Mouse (Mus musculus): Measurements from ENCODE around the gene Tpm1. TPM values are rescaled to one million over a fixed set of nuclear protein-coding genes. Genes with fewer than 3 reads are reported as not detected.

Tpm1 gene
- polyA plus RNA-seq, 1 experiment from 2014 or later, result 1,264 TPM

DNA sequence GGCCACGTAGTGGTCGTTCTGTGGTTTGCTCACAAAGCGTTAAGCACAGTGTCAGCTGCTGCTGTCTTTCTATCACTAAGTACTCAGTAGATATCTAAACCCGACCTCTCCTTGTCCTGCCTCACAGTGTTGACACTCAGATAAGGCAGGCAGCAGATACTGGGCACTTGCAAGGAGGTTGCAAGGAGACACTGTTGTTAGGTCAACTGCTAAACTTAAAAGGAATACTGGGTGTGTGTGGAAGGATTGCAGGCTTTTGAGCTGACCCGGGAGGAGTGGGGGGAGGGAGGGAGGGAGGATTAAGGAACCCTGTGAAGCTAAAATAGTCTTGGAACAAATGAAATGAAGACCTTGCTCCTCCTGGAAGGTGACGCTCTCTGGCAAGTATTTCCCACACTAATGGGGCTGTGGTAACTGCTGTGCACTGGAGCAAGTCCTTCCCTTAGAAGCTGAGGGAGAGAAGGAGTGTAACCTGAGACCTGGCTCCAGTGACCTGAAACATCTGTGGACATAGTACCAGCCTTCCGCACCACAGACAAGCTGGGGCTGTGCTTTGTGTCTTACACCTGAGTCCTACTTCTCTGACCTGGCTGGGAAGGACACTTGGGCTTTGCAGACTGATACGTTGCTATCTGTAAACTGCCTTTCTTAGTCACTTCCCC is 28.6 kb upstream of the Tpm1 start:
- Histone ChIP-seq H3K27ac (replicated peaks; ENCODE audit: low read depth, low read length) (peak overlapping the region; percentile 15; the same call in 1 of the 2 replicates), H3K4me1 (ENCODE audit: control insufficient read depth, insufficient read depth, low read length) (peaks cover 27% of the 10 kb centered on the region), H3K9me3 (ENCODE audit: control insufficient read depth, low read length) (no peaks in the 10 kb centered on the region), H3K4me2 (ENCODE audit: low read depth, low read length) (no peak overlapping the region), H3K27me3 (replicated peaks; ENCODE audit: control insufficient read depth, insufficient read depth, low read length) (no peaks in the 10 kb centered on the region), H3K36me3 (ENCODE audit: control insufficient read depth, insufficient read depth, low read length) (no peaks in the 10 kb centered on the region), H3K9ac (ENCODE audit: low read depth, low read length) (no peak overlapping the region), H3K4me3 (ENCODE audit: low read depth, low read length) (no peak overlapping the region)
- DNase-seq (ENCODE audit: low spot score) (peak; percentile 50), ATAC-seq (ENCODE audit: low read depth) (peak; percentile 67; the same call in 1 of the 2 replicates)
- WGBS, result 23% methylated on average over 8 of the region's 8 CpGs

DNA sequence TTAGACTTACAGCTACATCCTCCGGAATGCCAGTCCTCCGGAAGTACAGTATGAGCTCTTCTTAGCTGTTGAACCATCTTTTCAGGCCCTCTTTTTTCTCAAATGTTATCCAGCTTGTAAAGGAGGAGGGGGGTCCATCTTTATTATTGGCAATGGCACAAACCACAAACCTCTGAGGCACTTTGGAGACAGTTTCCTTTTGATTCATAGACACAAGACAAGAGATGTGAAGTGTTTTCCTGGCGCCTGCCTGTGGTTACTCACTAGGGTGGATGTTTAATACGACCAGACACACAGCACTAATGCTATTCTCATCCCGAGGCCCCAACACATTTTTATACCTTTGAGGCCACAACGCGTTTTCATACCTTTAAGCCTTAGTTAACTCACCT is 28.1 kb upstream of the Tpm1 start:
- H3K9ac ChIP-seq (ENCODE audit: low read depth, low read length), result no peak overlapping the region
- no peaks in the 10 kb centered on the region for H3K27me3 ChIP-seq (replicated peaks; ENCODE audit: control insufficient read depth, insufficient read depth, low read length)
- H3K4me1 ChIP-seq (ENCODE audit: control insufficient read depth, insufficient read depth, low read length), result peaks cover 26% of the 10 kb centered on the region
- ATAC-seq (ENCODE audit: low read depth), result no peak
- DNase-seq (ENCODE audit: low spot score), result peak; percentile 22
- H3K36me3 ChIP-seq (ENCODE audit: control insufficient read depth, insufficient read depth, low read length), result no peaks in the 10 kb centered on the region
- H3K4me2 ChIP-seq (ENCODE audit: low read depth, low read length), result no peak overlapping the region
- H3K9me3 ChIP-seq (ENCODE audit: control insufficient read depth, low read length), result no peaks in the 10 kb centered on the region
- 56% methylated on average over 7 of the region's 7 CpGs for WGBS
- no peak overlapping the region for H3K4me3 ChIP-seq (ENCODE audit: low read depth, low read length)
- no peak overlapping the region; the same call in 1 of the 2 replicates for H3K27ac ChIP-seq (replicated peaks; ENCODE audit: low read depth, low read length)

- H3K36me3 ChIP-seq (ENCODE audit: control insufficient read depth, insufficient read depth, low read length), result no peaks in the 10 kb centered on the region
- H3K27ac ChIP-seq (replicated peaks; ENCODE audit: low read depth, low read length), result peak overlapping the region; percentile 28; the same call in 1 of the 2 replicates
- WGBS, result 46% methylated on average over 2 of the region's 2 CpGs
- H3K4me3 ChIP-seq (ENCODE audit: low read depth, low read length), result no peak overlapping the region
- no peaks in the 10 kb centered on the region for H3K27me3 ChIP-seq (replicated peaks; ENCODE audit: control insufficient read depth, insufficient read depth, low read length)
- H3K9ac ChIP-seq (ENCODE audit: low read depth, low read length), result no peak overlapping the region
- no peaks in the 10 kb centered on the region for H3K9me3 ChIP-seq (ENCODE audit: control insufficient read depth, low read length)
- ATAC-seq (ENCODE audit: low read depth) (no peak), DNase-seq (ENCODE audit: low spot score) (no peak)
- peaks cover 10% of the 10 kb centered on the region for H3K4me1 ChIP-seq (ENCODE audit: control insufficient read depth, insufficient read depth, low read length)
- H3K4me2 ChIP-seq (ENCODE audit: low read depth, low read length), result no peak overlapping the region
These were observed 23.0 kb upstream of the Tpm1 start for GRCm38 (mm10) chr9:67072182-67072581.

- Histone ChIP-seq H3K27ac (replicated peaks; ENCODE audit: low read depth, low read length) (peak overlapping the region; percentile 81), H3K9ac (ENCODE audit: low read depth, low read length) (peak overlapping the region; percentile 38; the same call in 1 of the 2 replicates), H3K4me1 (ENCODE audit: control insufficient read depth, insufficient read depth, low read length) (peaks cover 9% of the 10 kb centered on the region), H3K4me3 (ENCODE audit: low read depth, low read length) (no peak overlapping the region), H3K9me3 (ENCODE audit: control insufficient read depth, low read length) (no peaks in the 10 kb centered on the region), H3K27me3 (replicated peaks; ENCODE audit: control insufficient read depth, insufficient read depth, low read length) (no peaks in the 10 kb centered on the region), H3K4me2 (ENCODE audit: low read depth, low read length) (no peak overlapping the region), H3K36me3 (ENCODE audit: control insufficient read depth, insufficient read depth, low read length) (no peaks in the 10 kb centered on the region)
- DNase-seq (ENCODE audit: low spot score) (peak; percentile 88), ATAC-seq (ENCODE audit: low read depth) (peak; percentile 82)
- WGBS, result 16% methylated on average over 7 of the region's 7 CpGs
These were observed 22.4 kb upstream of the Tpm1 start for GRCm38 (mm10) chr9:67071596-67071995.

- no peak overlapping the region for H3K9ac ChIP-seq (ENCODE audit: low read depth, low read length)
- DNase-seq (ENCODE audit: low spot score) (no peak), ATAC-seq (ENCODE audit: low read depth) (peak; percentile 75)
- H3K4me1 ChIP-seq (ENCODE audit: control insufficient read depth, insufficient read depth, low read length), result peaks cover 9% of the 10 kb centered on the region
- no peaks in the 10 kb centered on the region for H3K36me3 ChIP-seq (ENCODE audit: control insufficient read depth, insufficient read depth, low read length)
- H3K4me3 ChIP-seq (ENCODE audit: low read depth, low read length), result no peak overlapping the region
- no peaks in the 10 kb centered on the region for H3K27me3 ChIP-seq (replicated peaks; ENCODE audit: control insufficient read depth, insufficient read depth, low read length)
- peak overlapping the region; percentile 81 for H3K27ac ChIP-seq (replicated peaks; ENCODE audit: low read depth, low read length)
- no peaks in the 10 kb centered on the region for H3K9me3 ChIP-seq (ENCODE audit: control insufficient read depth, low read length)
- WGBS, result 24% methylated on average over 6 of the region's 6 CpGs
- H3K4me2 ChIP-seq (ENCODE audit: low read depth, low read length), result no peak overlapping the region
These were observed 21.9 kb upstream of the Tpm1 start for GRCm38 (mm10) chr9:67071103-67071502.

DNA sequence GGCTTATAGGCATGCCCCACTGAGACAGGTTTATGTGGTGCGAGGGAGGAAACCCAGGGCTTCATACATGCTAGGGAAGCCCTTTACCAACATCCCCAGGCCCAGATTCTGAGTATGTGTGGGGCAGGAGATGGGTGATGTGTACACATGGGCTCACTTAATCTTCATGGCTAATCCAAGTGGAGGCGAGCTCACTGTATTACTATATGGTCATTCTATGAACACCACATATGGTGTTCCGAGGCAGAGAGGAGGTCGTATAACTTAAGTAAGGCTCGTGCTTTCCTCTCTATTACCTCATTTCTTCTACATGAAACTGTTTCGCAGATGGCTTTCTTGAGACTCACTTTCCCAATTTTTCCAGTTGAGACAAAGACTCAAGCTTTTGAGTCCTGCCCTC is 17.4 kb upstream of the Tpm1 start:
- H3K4me1 ChIP-seq (ENCODE audit: control insufficient read depth, insufficient read depth, low read length), result peaks cover 6% of the 10 kb centered on the region
- no peak overlapping the region for H3K4me3 ChIP-seq (ENCODE audit: low read depth, low read length)
- H3K27me3 ChIP-seq (replicated peaks; ENCODE audit: control insufficient read depth, insufficient read depth, low read length), result no peaks in the 10 kb centered on the region
- WGBS, result 86% methylated on average over 6 of the region's 6 CpGs
- H3K27ac ChIP-seq (replicated peaks; ENCODE audit: low read depth, low read length), result no peak overlapping the region
- no peaks in the 10 kb centered on the region for H3K9me3 ChIP-seq (ENCODE audit: control insufficient read depth, low read length)
- H3K36me3 ChIP-seq (ENCODE audit: control insufficient read depth, insufficient read depth, low read length), result no peaks in the 10 kb centered on the region
- DNase-seq (ENCODE audit: low spot score) (no peak), ATAC-seq (ENCODE audit: low read depth) (no peak)
- no peak overlapping the region for H3K9ac ChIP-seq (ENCODE audit: low read depth, low read length)
- H3K4me2 ChIP-seq (ENCODE audit: low read depth, low read length), result no peak overlapping the region

DNA sequence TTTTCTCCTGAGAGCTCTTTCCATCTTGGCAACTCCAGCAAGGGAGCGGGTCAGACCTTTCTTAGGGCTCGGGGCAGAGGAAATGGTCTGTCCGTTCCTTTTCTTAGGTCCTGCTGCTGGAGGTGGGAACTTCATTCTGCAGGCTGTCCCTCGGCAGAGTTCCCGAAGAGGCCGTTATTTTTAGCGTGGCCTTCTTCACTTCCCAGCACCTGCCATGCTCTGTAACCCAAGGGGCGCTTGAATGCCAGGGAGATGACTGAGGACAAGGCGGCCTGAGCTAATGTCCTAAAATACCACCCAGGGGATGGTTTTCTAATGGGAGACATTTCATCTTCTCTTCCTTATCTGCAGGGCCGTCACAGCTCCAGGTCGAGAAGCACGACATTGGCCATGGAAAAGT is 10.5 kb upstream of the Tpm1 start:
- no peak overlapping the region for H3K4me3 ChIP-seq (ENCODE audit: low read depth, low read length)
- ATAC-seq (ENCODE audit: low read depth), result no peak
- H3K27ac ChIP-seq (replicated peaks; ENCODE audit: low read depth, low read length), result no peak overlapping the region
- H3K36me3 ChIP-seq (ENCODE audit: control insufficient read depth, insufficient read depth, low read length), result no peaks in the 10 kb centered on the region
- H3K9ac ChIP-seq (ENCODE audit: low read depth, low read length), result no peak overlapping the region
- H3K27me3 ChIP-seq (replicated peaks; ENCODE audit: control insufficient read depth, insufficient read depth, low read length), result no peaks in the 10 kb centered on the region
- H3K9me3 ChIP-seq (ENCODE audit: control insufficient read depth, low read length), result no peaks in the 10 kb centered on the region
- H3K4me2 ChIP-seq (ENCODE audit: low read depth, low read length), result no peak overlapping the region
- 82% methylated on average over 12 of the region's 12 CpGs for WGBS
- peaks cover 3% of the 10 kb centered on the region; the same call in 1 of the 2 replicates for H3K4me1 ChIP-seq (ENCODE audit: control insufficient read depth, insufficient read depth, low read length)
- DNase-seq (ENCODE audit: low spot score), result no peak

DNA sequence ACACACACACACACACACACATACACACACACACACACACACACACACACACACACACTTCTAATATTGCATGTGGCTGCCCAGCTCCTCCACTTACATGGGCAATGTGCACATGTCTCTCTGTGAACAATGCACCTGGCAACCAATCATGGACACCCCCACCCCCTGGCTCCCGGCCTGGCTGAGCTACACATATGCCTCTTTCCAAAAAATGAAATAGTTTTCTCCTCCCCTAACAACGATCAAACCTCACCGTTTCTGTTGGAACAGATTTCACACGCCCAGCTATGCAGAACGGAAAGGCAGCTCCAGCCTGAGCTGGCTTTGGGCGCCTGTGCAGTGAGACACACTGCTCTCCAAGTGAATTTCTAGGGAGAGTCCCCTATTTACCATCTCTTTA is 9.2 kb upstream of the Tpm1 start:
- Histone ChIP-seq H3K4me2 (ENCODE audit: low read depth, low read length) (no peak overlapping the region), H3K4me3 (ENCODE audit: low read depth, low read length) (no peak overlapping the region), H3K27ac (replicated peaks; ENCODE audit: low read depth, low read length) (peak overlapping the region; percentile 58; the same call in 1 of the 2 replicates), H3K36me3 (ENCODE audit: control insufficient read depth, insufficient read depth, low read length) (no peaks in the 10 kb centered on the region), H3K4me1 (ENCODE audit: control insufficient read depth, insufficient read depth, low read length) (peaks cover 3% of the 10 kb centered on the region; the same call in 1 of the 2 replicates), H3K9ac (ENCODE audit: low read depth, low read length) (no peak overlapping the region), H3K27me3 (replicated peaks; ENCODE audit: control insufficient read depth, insufficient read depth, low read length) (no peaks in the 10 kb centered on the region), H3K9me3 (ENCODE audit: control insufficient read depth, low read length) (no peaks in the 10 kb centered on the region)
- ATAC-seq (ENCODE audit: low read depth), result peak; percentile 71; the same call in 1 of the 2 replicates
- WGBS, result 50% methylated on average over 6 of the region's 6 CpGs
- DNase-seq (ENCODE audit: low spot score), result peak; percentile 77
